Mouse (Mus musculus) layer of hippocampus, adult 9-10 months (tissue): ENCODE data around the gene Trim38.

ENCODE experiments used
- DNase-seq: peaks from one replicate; pipeline ENCODE4 v3.0.0; 2022; ENCODE audit warnings: low spot score

Gene Trim38

GRCm38 (mm10) chr13:23836630-23837029, 66.9 kb downstream of the Trim38 start:
- no peak for DNase-seq

GRCm38 (mm10) chr13:23839308-23839707, 69.6 kb downstream of the Trim38 start, which contains the start of gene Slc17a3:
Gene Slc17a3, plus strand, starts transcription at chr13:23839434.
- DNase-seq = no peak
